Mouse (Mus musculus): ENCODE data around the gene Shprh.
"Not testable (repeated sequence)": the region's sequence is repeated elsewhere in the genome, so short reads cannot be mapped to it uniquely, and the experiment has no call there.

DNA sequence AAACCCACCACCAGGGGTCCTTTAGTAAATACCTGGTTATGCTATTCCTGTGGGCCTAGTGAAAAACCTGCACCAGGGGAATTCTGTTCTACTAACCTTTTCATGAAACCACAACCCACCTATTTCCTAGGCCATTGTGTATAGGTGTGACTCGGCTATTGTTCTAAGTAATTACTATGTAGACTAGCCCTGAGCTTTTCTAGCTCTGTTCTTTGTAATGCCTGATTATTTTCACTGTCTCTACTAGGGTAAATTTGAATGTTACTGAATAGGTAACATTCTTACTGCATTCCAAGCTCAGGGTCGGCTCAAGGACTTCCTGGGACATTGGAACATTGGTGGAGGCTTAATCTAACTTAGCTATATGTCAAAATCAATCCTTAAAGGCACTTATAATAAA lies 113.1 kb downstream of the Shprh start:
- TF ChIP-seq CTCF, POLR2A (IDR thresholded peaks at IDR 0.05; ENCODE audit: extremely low read depth, insufficient read depth, low read length): not testable (repeated sequence)
